In genomic region chr2:20276124-20276523, GRCm38 (mm10) we compare ENCODE assay signal across 9 mouse cellular contexts.
DNase-seq lines count a peak whose midpoint lies in the region; ATAC-seq and TF ChIP-seq lines count a peak whose summit lies in the region.
"Had no signal": no experiment of that assay in that cellular context is flagged by ENCODE, and none has a peak within 500 bp of the region (broad histone marks: within the 10 kb centered on the region; RNA-seq: fewer than 3 reads in every experiment).

No protein-coding gene starts in this region.

- peak; percentile 49 for TF ChIP-seq CTCF in liver, embryonic 14.5 days (IDR thresholded peaks at IDR 0.05; ENCODE audit: low read depth)

- 0 out of 2 replicates have a peak, but pooled peaks have one; percentile 31 for ATAC-seq in kidney, embryonic 16.5 days (ENCODE audit: low FRiP score, low TSS enrichment)
- no peak for ATAC-seq in liver, embryonic 14.5 days (ENCODE audit: insufficient read depth)

- no peaks in the 10 kb centered on the region for H3K9me3 ChIP-seq in kidney, embryonic 16.5 days (ENCODE audit: low read length)
- H3K9me3 ChIP-seq in liver, embryonic 14.5 days (ENCODE audit: control insufficient read depth, low read length), result no peaks in the 10 kb centered on the region

- no peaks in the 10 kb centered on the region for H3K36me3 ChIP-seq in kidney, embryonic 16.5 days (ENCODE audit: insufficient read depth, low read length)
- H3K36me3 ChIP-seq in liver, embryonic 14.5 days (replicated peaks; ENCODE audit: control insufficient read depth, insufficient read depth, low read depth), result no peaks in the 10 kb centered on the region

- H3K4me2 ChIP-seq in kidney, embryonic 16.5 days (replicated peaks; ENCODE audit: low read depth, low read length), result no peak overlapping the region
- no peak overlapping the region for H3K4me2 ChIP-seq in liver, embryonic 14.5 days (ENCODE audit: low read depth)

- no peak overlapping the region for H3K4me3 ChIP-seq in kidney, embryonic 16.5 days (ENCODE audit: low read length)
- no peak overlapping the region for H3K4me3 ChIP-seq in liver, embryonic 14.5 days (ENCODE audit: insufficient read depth in 1 of 2, low read depth in 2 of 2, low read length in 2 of 2)

- 50% methylated on average over 2 of the region's 2 CpGs for WGBS in kidney, embryonic 16.5 days
- 22% methylated on average over 2 of the region's 2 CpGs for WGBS in liver, embryonic 14.5 days (ENCODE audit: insufficient replicate concordance)

- peak; percentile 22 to 76 for DNase-seq in adrenal gland, adult (ENCODE audit: inconsistent age in 2 of 2, low spot score in 1 of 2)
- no peak for DNase-seq in adrenal gland, adult 8-10 months
- peak; percentile 17 for DNase-seq in thymus, postnatal 4 days
- DNase-seq in thymus, adult 18-20 months, result no peak
- peak; percentile 11 for DNase-seq in fibroblast of lung, adult 2 months (ENCODE audit: low read depth)
- DNase-seq in liver, embryonic 14.5 days (ENCODE audit: low read depth in 3 of 3, low spot score in 3 of 3), result no peak
- peak; percentile 13 to 29 for DNase-seq in urinary bladder, postnatal 36 days (ENCODE audit: low spot score in 2 of 2)

- no peak overlapping the region for H3K27ac ChIP-seq in kidney, embryonic 16.5 days (ENCODE audit: low read length)
- no peak overlapping the region for H3K27ac ChIP-seq in liver, embryonic 14.5 days
- H3K27ac ChIP-seq: macrophage had no signal

- no peak overlapping the region for H3K9ac ChIP-seq in kidney, embryonic 16.5 days (replicated peaks; ENCODE audit: low read length)
- no peak overlapping the region for H3K9ac ChIP-seq in liver, embryonic 14.5 days (replicated peaks)

- H3K4me1 ChIP-seq in kidney, embryonic 16.5 days (ENCODE audit: insufficient read depth, low read length), result peaks cover 7% of the 10 kb centered on the region; the same call in 1 of the 2 replicates
- no peaks in the 10 kb centered on the region; a peak in 1 of 4 replicates for H3K4me1 ChIP-seq in liver, embryonic 14.5 days (replicated peaks; ENCODE audit: control insufficient read depth in 2 of 2, insufficient read depth in 2 of 2, low read length in 1 of 2)

- TF ChIP-seq EP300 in liver, embryonic 14.5 days (IDR thresholded peaks at IDR 0.05; ENCODE audit: low read depth), result no peak

- no peaks in the 10 kb centered on the region for H3K27me3 ChIP-seq in kidney, embryonic 16.5 days (ENCODE audit: insufficient read depth, low read length)
- no peaks in the 10 kb centered on the region for H3K27me3 ChIP-seq in liver, embryonic 14.5 days (ENCODE audit: control insufficient read depth, insufficient read depth, low read length)

Comparison
In these comparisons a context has a peak if more than half of its experiments do, and no peak if none do; other contexts are left out.
1. DNase-seq: peak in adrenal gland, adult (2 of 2), thymus, postnatal 4 days (single experiment), fibroblast of lung, adult 2 months (single experiment) and urinary bladder, postnatal 36 days (2 of 2); none in adrenal gland, adult 8-10 months (single experiment), thymus, adult 18-20 months (0 of 2) and liver, embryonic 14.5 days (0 of 3).